Mouse (Mus musculus) B cell, adult 67 days (primary cell): ENCODE results near the gene Slc22a13. TPM values are rescaled to one million over a fixed set of nuclear protein-coding genes. Genes with fewer than 3 reads are reported as not detected.

Experiments used
- total RNA-seq, 2 experiments: library from RNA; stranded (reverse); gene quantifications; 4 replicates each; pipeline ENCODE4 v1.2.4; 2023

Gene Slc22a13
- not detected for total RNA-seq

GRCm38 (mm10) chr9:119208998-119209397 lies at the start of gene Slc22a13:
Gene Slc22a13, minus strand, starts transcription at chr9:119209098.

DNA sequence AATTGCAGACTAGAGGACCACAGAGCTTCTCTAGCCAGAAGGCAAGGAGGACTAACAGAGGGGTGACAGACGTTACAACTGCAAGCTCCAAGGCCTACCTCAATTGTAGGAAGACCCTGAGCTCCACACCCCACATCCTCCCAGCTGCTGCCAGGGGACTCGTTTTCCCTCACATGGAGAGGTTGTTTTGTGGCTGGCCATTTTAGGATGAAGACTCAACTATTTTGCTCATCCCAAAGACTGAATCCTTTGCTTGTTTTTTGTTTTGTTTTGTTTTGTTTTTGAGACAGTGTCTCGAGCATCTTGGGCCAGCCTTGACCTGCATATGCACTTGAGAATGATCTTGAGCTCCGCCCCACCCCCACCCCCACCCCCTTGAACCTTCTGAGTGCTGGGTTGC lies 50.0 kb downstream of the Slc22a13 start, which contains the start of gene Gm47289:
TSS of gene Gm47289 (plus strand) at position 301 of the 400 bp plus-strand sequence.

GRCm38 (mm10) chr9:119156278-119157201 lies 52.4 kb downstream of the Slc22a13 start, which contains the start of gene Acaa1b:
Gene Acaa1b, minus strand, starts transcription at chr9:119157093.

Other genes with a start within 250 kb of the Slc22a13 start
- 1 to 10 TPM; 2.9 to 5.1 TPM for gene Vill, start 156.3 kb downstream of the Slc22a13 start, total RNA-seq
- not detected for gene Plcd1, start 115.6 kb downstream of the Slc22a13 start, total RNA-seq
- gene Dlec1, start 106.6 kb downstream of the Slc22a13 start, total RNA-seq, result under 1 TPM in 1 of 2 experiments, not detected in 1; 0.52 TPM
- gene Acaa1b, start 52.0 kb downstream of the Slc22a13 start, total RNA-seq, result 1 to 10 TPM in 1 of 2 experiments, under 1 TPM in 1; 0.46 to 1.2 TPM
- gene Gm47289, start 49.9 kb downstream of the Slc22a13 start, total RNA-seq, result not detected
- gene Oxsr1, start 113.3 kb upstream of the Slc22a13 start, total RNA-seq, result 10 to 100 TPM; 40.4 to 44.4 TPM
- gene Acaa1a, start 130.6 kb upstream of the Slc22a13 start, total RNA-seq, result 10 to 100 TPM; 52.8 to 60.8 TPM
- 10 to 100 TPM; 34.1 to 36.7 TPM for gene Myd88, start 132.3 kb upstream of the Slc22a13 start, total RNA-seq
- gene Xylb, start 148.3 kb upstream of the Slc22a13 start, total RNA-seq, result 1 to 10 TPM; 1.3 to 1.5 TPM
- not detected for gene Slc22a14, start 156.5 kb upstream of the Slc22a13 start, total RNA-seq
- gene Acvr2b, start 193.0 kb upstream of the Slc22a13 start, total RNA-seq, result under 1 TPM in 1 of 2 experiments, not detected in 1; 0.33 TPM
- 1 to 10 TPM; 7.7 to 9.1 TPM for gene Exog, start 235.8 kb upstream of the Slc22a13 start, total RNA-seq